9 mouse cellular contexts compared by ENCODE assay signal in the genomic region with DNA sequence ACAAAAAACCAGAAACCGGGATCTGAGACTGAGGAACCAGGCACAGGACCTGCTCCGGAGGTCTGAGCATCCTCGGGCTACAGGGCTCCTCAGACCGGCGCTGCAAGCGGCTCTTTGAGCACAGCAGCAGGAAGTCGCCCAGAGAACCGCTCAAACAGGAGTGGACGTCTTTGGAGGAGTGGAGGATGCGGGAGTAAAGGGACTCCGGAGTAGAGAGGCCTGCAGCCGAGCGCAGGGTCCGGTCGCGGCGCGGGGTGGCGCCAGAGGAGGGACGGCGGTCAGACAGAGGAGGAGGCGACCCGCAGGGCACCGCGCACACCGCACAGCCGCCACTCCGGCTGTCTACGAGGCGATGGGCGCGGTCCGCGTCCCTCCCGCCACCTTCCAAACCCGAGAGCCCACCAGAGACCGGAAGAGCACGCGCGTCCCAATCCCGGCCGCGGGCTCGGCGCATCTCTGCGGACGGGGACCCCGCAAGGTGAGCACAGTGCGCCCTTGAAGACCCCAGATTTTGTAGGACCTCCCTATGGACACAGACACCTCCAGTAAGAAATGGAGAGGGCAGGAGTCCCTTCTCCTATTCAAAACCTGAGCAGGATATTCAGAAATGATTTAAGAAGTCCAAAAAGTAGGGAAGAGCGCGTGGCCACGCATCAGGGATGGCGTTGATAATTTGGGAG. TPM values are rescaled to one million over a fixed set of nuclear protein-coding genes. Genes with fewer than 3 reads are reported as not detected.
A peak's percentile ranks its signal among the peaks of the same experiment; 100 is the strongest.
DNase-seq lines count a peak whose midpoint lies in the region; ATAC-seq and TF ChIP-seq lines count a peak whose summit lies in the region.
"Had no signal": no experiment of that assay in that cellular context is flagged by ENCODE, and none has a peak within 500 bp of the region (broad histone marks: within the 10 kb centered on the region; RNA-seq: fewer than 3 reads in every experiment).

A gene (plus strand): TSS at position 359 of the 680 bp plus-strand sequence.

- H3K9ac ChIP-seq in CH12.LX (ENCODE audit: insufficient read depth, low read depth) = no peak within 1 kb of the TSS
- H3K9ac ChIP-seq in heart, embryonic 16.5 days (ENCODE audit: low read length) = peak within 1 kb of the TSS; percentile 76

- no peak for TF ChIP-seq POLR2A in CH12.LX (IDR thresholded peaks at IDR 0.05; ENCODE audit: low read depth, low read length)
- TF ChIP-seq POLR2A in embryonic fibroblast, embryonic 13.5 days (IDR thresholded peaks at IDR 0.05; ENCODE audit: low read depth, low read length) = no peak

- H3K27me3 ChIP-seq in CH12.LX (replicated peaks) = no peaks in the 10 kb centered on the region
- peaks cover 12% of the 10 kb centered on the region; the same call in 1 of the 2 replicates for H3K27me3 ChIP-seq in heart, embryonic 16.5 days (ENCODE audit: control insufficient read depth, insufficient read depth, low read length)

- TF ChIP-seq EP300 in CH12.LX (IDR thresholded peaks at IDR 0.05; ENCODE audit: low read length) = no peak

- dilution Hi-C loops in CH12.LX (cut with MboI; ENCODE audit: extremely low pct_ligation_motif_present, extremely low pct_unique_long_range_greater_than_20kb, low sequenced_read_pairs) = no loop called here

- H3K9me3 ChIP-seq in CH12.LX (replicated peaks; ENCODE audit: low read length) = peaks cover 3% of the 10 kb centered on the region
- peaks cover 3% of the 10 kb centered on the region; the same call in 1 of the 2 replicates for H3K9me3 ChIP-seq in heart, embryonic 16.5 days (replicated peaks; ENCODE audit: control insufficient read depth, low read length)

- in situ Hi-C loops in CH12.LX (cut with MboI; ENCODE audit: low pct_ligation_motif_present, low pct_unique_long_range_greater_than_20kb, low sequenced_read_pairs) = no loop called here

- no peak for ATAC-seq in heart, embryonic 16.5 days (replicated peaks; ENCODE audit: extremely low read depth, insufficient read depth, low FRiP score)

- no peak within 1 kb of the TSS for H3K27ac ChIP-seq in CH12.LX (ENCODE audit: insufficient read depth, low read depth)
- no peak within 1 kb of the TSS for H3K27ac ChIP-seq in embryonic fibroblast, embryonic 13.5 days (ENCODE audit: insufficient read depth, low read length)
- no peak within 1 kb of the TSS for H3K27ac ChIP-seq in heart, embryonic 16.5 days (ENCODE audit: low read length)

- 4% methylated on average over 53 of the region's 53 CpGs for whole genome bisulfite sequencing in heart, embryonic 16.5 days

- no peak; the same call in 1 of the 2 replicates for TF ChIP-seq RAD21 in CH12.LX (IDR thresholded peaks at IDR 0.05; ENCODE audit: low read depth, low read length)

- no peak for DNase-seq in CH12.LX (ENCODE audit: extremely low read depth)
- peak; percentile 58 to 75 for DNase-seq in adrenal gland, postnatal 36 days
- peak; percentile 57 to 67 for DNase-seq in layer of hippocampus, postnatal 10 days (ENCODE audit: low spot score in 2 of 2)
- DNase-seq in lung, postnatal 10 days = peak; percentile 66
- DNase-seq in right cerebral cortex, postnatal 10 days (ENCODE audit: low spot score in 2 of 2) = peak; percentile 46 to 48
- DNase-seq in adipocyte (ENCODE audit: low spot score) = no peak

- H3K4me2 ChIP-seq in CH12.LX (ENCODE audit: insufficient read depth, low read depth, poor library complexity, severe bottlenecking) = peak within 1 kb of the TSS; percentile 52; the same call in 1 of the 2 replicates
- peak within 1 kb of the TSS; percentile 96 for H3K4me2 ChIP-seq in heart, embryonic 16.5 days (ENCODE audit: low read depth, low read length)

- H3K4me3 ChIP-seq in CH12.LX (replicated peaks in 1 of 3; ENCODE audit: low read depth in 2 of 3, low read length in 2 of 3, poor library complexity in 1 of 3) = peak within 1 kb of the TSS in 1 of 3 experiments; percentile 0
- peak within 1 kb of the TSS; percentile 44 for H3K4me3 ChIP-seq in embryonic fibroblast, embryonic 13.5 days (ENCODE audit: insufficient read depth, low read length)
- H3K4me3 ChIP-seq in heart, embryonic 16.5 days (ENCODE audit: low read length) = peak within 1 kb of the TSS; percentile 67

- H3K4me1 ChIP-seq in CH12.LX (ENCODE audit: control insufficient read depth in 1 of 2, insufficient read depth in 2 of 2) = peaks cover 0 to 9% of the 10 kb centered on the region in 2 experiments; a peak in 2 of 4 replicates
- no peaks in the 10 kb centered on the region for H3K4me1 ChIP-seq in embryonic fibroblast, embryonic 13.5 days (ENCODE audit: control insufficient read depth, insufficient read depth, low read length)
- H3K4me1 ChIP-seq in heart, embryonic 16.5 days (ENCODE audit: control insufficient read depth, insufficient read depth, low read length) = peaks cover 3% of the 10 kb centered on the region; the same call in 1 of the 2 replicates

- no peaks in the 10 kb centered on the region for H3K79me2 ChIP-seq in CH12.LX (replicated peaks; ENCODE audit: control insufficient read depth, extremely low read depth, insufficient read depth, poor library complexity, severe bottlenecking)

- TF ChIP-seq CTCF in CH12.LX (conservative IDR thresholded peaks at IDR 0.05 in 1 of 2, IDR thresholded peaks at IDR 0.05 in 1 of 2; ENCODE audit: low read depth in 2 of 2, low read length in 2 of 2) = peak in 1 of 2 experiments; percentile 17; a peak in 1 of 4 replicates
- TF ChIP-seq CTCF in embryonic fibroblast, embryonic 13.5 days (IDR thresholded peaks at IDR 0.05; ENCODE audit: borderline replicate concordance, insufficient read depth, low read length) = peak; percentile 44

- H3K36me3 ChIP-seq in CH12.LX (replicated peaks in 1 of 2; ENCODE audit: control insufficient read depth in 1 of 2, insufficient read depth in 1 of 2, low read length in 1 of 2) = no peaks in the 10 kb centered on the region
- H3K36me3 ChIP-seq in heart, embryonic 16.5 days (ENCODE audit: control insufficient read depth, insufficient read depth) = no peaks in the 10 kb centered on the region

TF ChIP-seq in CH12.LX, 34 proteins besides CTCF, POLR2A, EP300 and RAD21:
- TF ChIP-seq ZKSCAN1 (IDR thresholded peaks at IDR 0.05; ENCODE audit: borderline replicate concordance, low read depth, low read length) (no peak), SIN3A (IDR thresholded peaks at IDR 0.05; ENCODE audit: low read length) (no peak), MAX (IDR thresholded peaks at IDR 0.05; ENCODE audit: low read length) (no peak), TCF12 (IDR thresholded peaks at IDR 0.05; ENCODE audit: low read depth, low read length) (no peak), SMC3 (IDR thresholded peaks at IDR 0.05; ENCODE audit: low read depth, low read length) (no peak), MEF2A (IDR thresholded peaks at IDR 0.05; ENCODE audit: borderline replicate concordance, low read depth, low read length) (no peak), GABPA (IDR thresholded peaks at IDR 0.05; ENCODE audit: insufficient replicate concordance, low read depth, low read length) (no peak), JUN (IDR thresholded peaks at IDR 0.05; ENCODE audit: insufficient read depth, low read depth, low read length) (no peak), HCFC1 (IDR thresholded peaks at IDR 0.05; ENCODE audit: low read depth, low read length) (no peak), CHD1 (IDR thresholded peaks at IDR 0.05; ENCODE audit: low read depth, low read length) (no peak), NRF1 (IDR thresholded peaks at IDR 0.05; ENCODE audit: low read depth, low read length) (no peak)

RNA-seq across cellular contexts. Expression of the gene that starts here (rescaled TPM):
- 0.04 and 0.08 TPM in 2 replicates for total RNA-seq in CH12.LX (2012; rRNA removed)
- total RNA-seq in CH12.LX (2014; rRNA removed) = 0.11 TPM in 1 of 2 replicates, not detected in the other
- 0.05 and 0.09 TPM in 2 replicates for polyA plus RNA-seq in CH12.LX (2012; ENCODE audit: insufficient read length, low read depth)
- under 1 TPM; 0.10 to 0.13 TPM for total RNA-seq in adrenal gland, postnatal 36 days (2021)
- 0.13 and 0.30 TPM in 2 replicates for polyA plus RNA-seq in embryonic fibroblast, embryonic 13.5 days (2011; ENCODE audit: insufficient read length, low read depth, missing spikeins)
- 0.18 and 0.22 TPM in 2 replicates for polyA plus RNA-seq in heart, embryonic 16.5 days (2015; fragmentation: Nextera tagmentation; extraction: Ambion mirVana)
- 1 to 10 TPM; 1.4 to 1.5 TPM for total RNA-seq in layer of hippocampus, postnatal 10 days (2021)
- total RNA-seq: neutrophil, adult 5-6 weeks had no signal

Comparison
In these comparisons a context has a peak if more than half of its experiments do, and no peak if none do; other contexts are left out.
1. Peak in DNase-seq in adrenal gland, postnatal 36 days; RNA of the gene not detected or under 1 TPM.
2. DNase-seq: peak in layer of hippocampus, postnatal 10 days (2 of 2), lung, postnatal 10 days (single experiment) and right cerebral cortex, postnatal 10 days (2 of 2); none in CH12.LX (single experiment) and adipocyte (single experiment).